Mouse (Mus musculus) T-helper 1 cell (primary cell): ENCODE measurements around the gene Gm16368.
"Not testable (repeated sequence)": the region's sequence is repeated elsewhere in the genome, so short reads cannot be mapped to it uniquely, and the experiment has no call there.

Source experiments
- in situ Hi-C: fragments of 300-600 bp; cut with MboI, MseI; formaldehyde crosslinking; loops from one replicate; pipeline ENCODE4 v1.15.1; 2025; ENCODE audit warnings: high pct_unique_total_duplicates

The Gm16368 gene

GRCm38 (mm10) chr12:88083397-88083796 lies at the start of gene Gm16368:
Gene Gm16368, plus strand, starts transcription at chr12:88083697.
- in situ Hi-C loops, result not testable (repeated sequence)

- in situ Hi-C loops, result not testable (repeated sequence)
Observed at GRCm38 (mm10) chr12:88039062-88039461, 44.4 kb upstream of the Gm16368 start.

- in situ Hi-C loops, result not testable (repeated sequence)
Observed at GRCm38 (mm10) chr12:88039703-88040102, 43.8 kb upstream of the Gm16368 start.

GRCm38 (mm10) chr12:88045226-88045625 lies 38.3 kb upstream of the Gm16368 start:
- in situ Hi-C loops, result not testable (repeated sequence)
